Mouse (Mus musculus) hindbrain, postnatal 0 days (tissue): ENCODE measurements around the gene Dlg4. TPM values are rescaled to one million over a fixed set of nuclear protein-coding genes. Genes with fewer than 3 reads are reported as not detected.
A peak's percentile ranks its signal among the peaks of the same experiment; 100 is the strongest.

Experiments
- ATAC-seq: fragments of 200-750 bp; cut with Nextera tagmentation; 2 replicates; pipeline ENCODE4 v1.8.0; 2017; ENCODE audit warnings: mild to moderate bottlenecking, moderate TSS enrichment, moderate library complexity
- DNase-seq: peaks from one replicate; pipeline ENCODE4 v3.0.0-alpha.2; 2015; ENCODE audit warnings: low spot score
- H3K27ac ChIP-seq: fragments of 300-500 bp; sonication (generic); 2 replicates; pipeline ENCODE4 v1.5.1; 2014; ENCODE audit warnings: mild to moderate bottlenecking
- H3K27me3 ChIP-seq: fragments of 300-500 bp; sonication (generic); 2 replicates; pipeline ENCODE4 v1.6.1; 2014; ENCODE audit warnings: low read length, mixed read lengths; ENCODE audit not compliant: insufficient read depth
- H3K36me3 ChIP-seq: fragments of 300-500 bp; sonication (generic); 2 replicates; pipeline ENCODE4 v1.6.1; 2014; ENCODE audit warnings: low read length, mixed read lengths; ENCODE audit not compliant: insufficient read depth
- H3K4me1 ChIP-seq: fragments of 300-500 bp; sonication (generic); 2 replicates; pipeline ENCODE4 v1.6.1; 2014; ENCODE audit warnings: antibody characterized with exemption, low read length, mixed read lengths; ENCODE audit not compliant: insufficient read depth
- H3K4me2 ChIP-seq: fragments of 300-500 bp; sonication (generic); 2 replicates; pipeline ENCODE4 v1.6.1; 2014; ENCODE audit warnings: low read depth, mild to moderate bottlenecking, low read length, moderate library complexity, mixed read lengths
- H3K4me3 ChIP-seq: fragments of 300-500 bp; sonication (generic); 2 replicates; pipeline ENCODE4 v1.5.1; 2014; ENCODE audit warnings: low read length
- H3K9ac ChIP-seq: fragments of 300-500 bp; sonication (generic); replicated peaks from 2 replicates; pipeline ENCODE4 v1.6.1; 2014; ENCODE audit warnings: mild to moderate bottlenecking, low read length, moderate library complexity, mixed read lengths
- H3K9me3 ChIP-seq: fragments of 300-500 bp; sonication (generic); 2 replicates; pipeline ENCODE4 v1.6.1; 2016; ENCODE audit warnings: low read length, mixed read lengths
- CTCF ChIP-seq: IDR thresholded peaks from 2 replicates; pipeline ENCODE4 v1.5.1; 2016; ENCODE audit warnings: antibody characterized with exemption, control low read depth, low read depth
- WGBS: fragments of 180-500 bp; shearing (Covaris S2); extraction: QIAGEN DNeasy Blood & Tissue Kit; methylation state at CpG from one replicate; pipeline ENCODE4 v1.1.7; 2014; 5-methylcytosine and 5-hydroxymethylcytosine counted together
- microRNA counts: library from miRNA; unstranded; fragments of <30 nt; microRNA quantifications from one replicate; lab custom pipeline; 2015
- microRNA-seq, 2 experiments: library from miRNA; unstranded; fragments of <30 nt; microRNA quantifications; one replicate each; pipeline ENCODE4; 2016
- polyA plus RNA-seq: library from polyadenylated mRNA; unstranded; fragments of >200 nt; fragmentation: Nextera tagmentation; extraction: Ambion mirVana; gene quantifications from 2 replicates; pipeline ENCODE4 v1.2.1, GENCODE M21; 2015
- total RNA-seq: library from RNA; depleted of rRNA; stranded (reverse); fragments of >200 nt; gene quantifications from 2 replicates; pipeline ENCODE4 v1.2.3, GENCODE M21; 2014; rRNA removed

The Dlg4 gene
- total and polyA plus RNA-seq, 2 experiments from 2014 or later = 18.8 to 209 TPM

GRCm38 (mm10) chr11:70091986-70092783 lies 75.4 kb downstream of the Dlg4 start, which contains the start of gene Asgr2:
Asgr2 (plus strand) TSS chr11:70092644.
- TF ChIP-seq CTCF = no peak
- Histone ChIP-seq H3K9me3 (no peaks in the 10 kb centered on the region), H3K36me3 (no peaks in the 10 kb centered on the region), H3K27me3 (no peaks in the 10 kb centered on the region), H3K27ac (no peak within 1 kb of the TSS), H3K4me2 (no peak within 1 kb of the TSS), H3K9ac (no peak within 1 kb of the TSS), H3K4me3 (no peak within 1 kb of the TSS), H3K4me1 (no peaks in the 10 kb centered on the region)
- WGBS = 75% methylated on average over 12 of the region's 12 CpGs
- ATAC-seq (no peak), DNase-seq (no peak)

MicroRNAs encoded within 50 kb of the gene (microRNA counts, 519-probe panel; counts per million panel counts)
- microRNA mmu-miR-324-3p (lab: Ali Mortazavi, UCI) = not detected
- microRNA mmu-miR-324-5p (lab: Ali Mortazavi, UCI) = 3,652 counts per million, percentile 63 among the panel's probes with 10 or more counts

Small RNA genes lying within 50 kb of the gene (microRNA-seq; reads per million reads assigned to microRNA genes)
- 0 reads per million in 2 experiments for gene Gm44349
- gene Mir324 = 4,082 to 5,325 reads per million in 2 experiments

Other genes with a start within 250 kb of the Dlg4 start
Only the 30 nearest of the 37 such genes appear.
- gene Tmem102, start 211.3 kb upstream of the Dlg4 start, total RNA-seq = 0.16 and 0.72 TPM in 2 replicates
- gene Tmem102, start 211.3 kb upstream of the Dlg4 start, polyA plus RNA-seq = 1.1 and 1.5 TPM in 2 replicates
- not detected in 2 replicates for gene Gm39566, start 201.6 kb upstream of the Dlg4 start, total RNA-seq
- gene Gm39566, start 201.6 kb upstream of the Dlg4 start, polyA plus RNA-seq = not detected in 2 replicates
- gene Spem2, start 198.5 kb upstream of the Dlg4 start, total RNA-seq = not detected in 2 replicates
- gene Spem2, start 198.5 kb upstream of the Dlg4 start, polyA plus RNA-seq = not detected in 2 replicates
- gene Spem1, start 194.8 kb upstream of the Dlg4 start, total RNA-seq = not detected in 2 replicates
- 0.28 and 0.40 TPM in 2 replicates for gene Spem1, start 194.8 kb upstream of the Dlg4 start, polyA plus RNA-seq
- gene Nlgn2, start 179.2 kb upstream of the Dlg4 start, total RNA-seq = 126 and 130 TPM in 2 replicates
- gene Nlgn2, start 179.2 kb upstream of the Dlg4 start, polyA plus RNA-seq = 20.8 and 22.3 TPM in 2 replicates
- 119 and 153 TPM in 2 replicates for gene Tmem256, start 178.4 kb upstream of the Dlg4 start, total RNA-seq
- 435 and 439 TPM in 2 replicates for gene Tmem256, start 178.4 kb upstream of the Dlg4 start, polyA plus RNA-seq
- 24.7 and 26.3 TPM in 2 replicates for gene Plscr3, start 170.6 kb upstream of the Dlg4 start, total RNA-seq
- gene Plscr3, start 170.6 kb upstream of the Dlg4 start, polyA plus RNA-seq = 32.2 and 33.4 TPM in 2 replicates
- gene Tnk1, start 158.2 kb upstream of the Dlg4 start, total RNA-seq = not detected in 2 replicates
- gene Tnk1, start 158.2 kb upstream of the Dlg4 start, polyA plus RNA-seq = 0.15 TPM in 1 of 2 replicates, not detected in the other
- gene Tmem95, start 138.9 kb upstream of the Dlg4 start, total RNA-seq = not detected in 2 replicates
- not detected in 2 replicates for gene Tmem95, start 138.9 kb upstream of the Dlg4 start, polyA plus RNA-seq
- 1.7 and 2.0 TPM in 2 replicates for gene Kctd11, start 135.5 kb upstream of the Dlg4 start, total RNA-seq
- gene Kctd11, start 135.5 kb upstream of the Dlg4 start, polyA plus RNA-seq = 1.3 and 1.7 TPM in 2 replicates
- 1.5 TPM in 1 of 2 replicates, not detected in the other for gene Acap1, start 121.4 kb upstream of the Dlg4 start, total RNA-seq
- 0.20 and 0.21 TPM in 2 replicates for gene Acap1, start 121.4 kb upstream of the Dlg4 start, polyA plus RNA-seq
- gene 2810408A11Rik, start 116.0 kb upstream of the Dlg4 start, total RNA-seq = 2.9 and 9.7 TPM in 2 replicates
- 6.5 and 8.1 TPM in 2 replicates for gene 2810408A11Rik, start 116.0 kb upstream of the Dlg4 start, polyA plus RNA-seq
- gene Neurl4, start 115.9 kb upstream of the Dlg4 start, total RNA-seq = 95.1 and 118 TPM in 2 replicates
- gene Neurl4, start 115.9 kb upstream of the Dlg4 start, polyA plus RNA-seq = 11.9 and 13.1 TPM in 2 replicates
- gene Gps2, start 103.1 kb upstream of the Dlg4 start, total RNA-seq = 48.1 and 67.6 TPM in 2 replicates
- 60.8 and 65.9 TPM in 2 replicates for gene Gps2, start 103.1 kb upstream of the Dlg4 start, polyA plus RNA-seq
- 491 and 500 TPM in 2 replicates for gene Eif5a, start 95.0 kb upstream of the Dlg4 start, total RNA-seq
- gene Eif5a, start 95.0 kb upstream of the Dlg4 start, polyA plus RNA-seq = 1,157 and 1,160 TPM in 2 replicates
- gene Ybx2, start 81.1 kb upstream of the Dlg4 start, total RNA-seq = 23.9 and 31.1 TPM in 2 replicates
- gene Ybx2, start 81.1 kb upstream of the Dlg4 start, polyA plus RNA-seq = 3.3 and 5.9 TPM in 2 replicates
- 9.5 and 12.8 TPM in 2 replicates for gene Slc2a4, start 68.8 kb upstream of the Dlg4 start, total RNA-seq
- gene Slc2a4, start 68.8 kb upstream of the Dlg4 start, polyA plus RNA-seq = 6.1 and 6.5 TPM in 2 replicates
- not detected in 2 replicates for gene Cldn7, start 52.2 kb upstream of the Dlg4 start, total RNA-seq
- 0.18 and 0.19 TPM in 2 replicates for gene Cldn7, start 52.2 kb upstream of the Dlg4 start, polyA plus RNA-seq
- gene Ctdnep1, start 35.8 kb upstream of the Dlg4 start, total RNA-seq = 37.7 and 40.9 TPM in 2 replicates
- 24.7 and 25.0 TPM in 2 replicates for gene Ctdnep1, start 35.8 kb upstream of the Dlg4 start, polyA plus RNA-seq
- gene Elp5, start 34.4 kb upstream of the Dlg4 start, total RNA-seq = 137 and 147 TPM in 2 replicates
- 168 and 170 TPM in 2 replicates for gene Elp5, start 34.4 kb upstream of the Dlg4 start, polyA plus RNA-seq
- 175 and 209 TPM in 2 replicates for gene Gabarap, start 25.8 kb upstream of the Dlg4 start, total RNA-seq
- gene Gabarap, start 25.8 kb upstream of the Dlg4 start, polyA plus RNA-seq = 548 and 563 TPM in 2 replicates
- gene Phf23, start 21.2 kb upstream of the Dlg4 start, total RNA-seq = 34.3 and 47.9 TPM in 2 replicates
- gene Phf23, start 21.2 kb upstream of the Dlg4 start, polyA plus RNA-seq = 44.0 and 46.0 TPM in 2 replicates
- gene Dvl2, start 16.3 kb upstream of the Dlg4 start, total RNA-seq = 20.9 and 37.3 TPM in 2 replicates
- 18.1 and 19.3 TPM in 2 replicates for gene Dvl2, start 16.3 kb upstream of the Dlg4 start, polyA plus RNA-seq
- 44.4 and 47.2 TPM in 2 replicates for gene Acadvl, start 1.5 kb upstream of the Dlg4 start, total RNA-seq
- gene Acadvl, start 1.5 kb upstream of the Dlg4 start, polyA plus RNA-seq = 65.2 and 75.2 TPM in 2 replicates
- gene Asgr1, start 37.1 kb downstream of the Dlg4 start, total RNA-seq = 2.3 and 2.8 TPM in 2 replicates
- 3.7 TPM in 2 replicates for gene Asgr1, start 37.1 kb downstream of the Dlg4 start, polyA plus RNA-seq
- gene Asgr2, start 75.7 kb downstream of the Dlg4 start, total RNA-seq = not detected in 2 replicates
- gene Asgr2, start 75.7 kb downstream of the Dlg4 start, polyA plus RNA-seq = not detected in 2 replicates
- gene Mgl2, start 113.4 kb downstream of the Dlg4 start, total RNA-seq = not detected in 2 replicates
- 1.1 and 1.6 TPM in 2 replicates for gene Mgl2, start 113.4 kb downstream of the Dlg4 start, polyA plus RNA-seq
- gene Clec10a, start 139.3 kb downstream of the Dlg4 start, total RNA-seq = 1.7 TPM in 1 of 2 replicates, not detected in the other
- 1.3 and 1.6 TPM in 2 replicates for gene Clec10a, start 139.3 kb downstream of the Dlg4 start, polyA plus RNA-seq
- gene Slc16a11, start 195.8 kb downstream of the Dlg4 start, total RNA-seq = 13.4 and 23.7 TPM in 2 replicates
- 12.9 and 14.3 TPM in 2 replicates for gene Slc16a11, start 195.8 kb downstream of the Dlg4 start, polyA plus RNA-seq
- gene Slc16a13, start 204.1 kb downstream of the Dlg4 start, total RNA-seq = 15.3 and 17.2 TPM in 2 replicates
- gene Slc16a13, start 204.1 kb downstream of the Dlg4 start, polyA plus RNA-seq = 9.4 and 10.8 TPM in 2 replicates